Mouse (Mus musculus) embryo, embryonic 11 days (tissue): ENCODE measurements at regions not wholly inside any gene's neighbourhood (a gene's known extent, or its start where the extent isn't known, plus 50 kb on each side); places are given as distances from the start of the nearest gene placed in this dataset.

Source experiments
- DNase-seq: peaks from one replicate; pipeline ENCODE4 v3.0.0-alpha.2; 2015

DNA sequence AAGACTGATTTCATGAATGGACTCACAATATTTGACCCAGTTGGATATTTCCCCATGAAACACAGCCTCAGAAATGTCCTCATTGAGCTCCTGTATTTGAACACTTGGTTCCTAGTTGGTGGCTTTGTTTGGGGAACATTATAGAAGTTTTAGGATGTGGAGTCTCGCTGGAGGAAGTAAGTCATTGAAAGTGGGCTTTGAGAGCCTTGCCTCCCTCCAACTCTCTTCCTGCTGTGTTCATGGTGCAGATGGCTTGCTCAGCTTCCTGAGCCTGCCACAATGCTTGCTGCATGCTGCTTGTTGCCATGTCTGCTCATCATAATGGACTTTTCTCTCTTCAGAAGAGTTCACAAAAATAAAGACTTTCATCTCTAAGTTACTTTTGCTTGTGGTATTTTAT lies 239.5 kb upstream of the Trib2 start:
- DNase-seq: no peak

DNA sequence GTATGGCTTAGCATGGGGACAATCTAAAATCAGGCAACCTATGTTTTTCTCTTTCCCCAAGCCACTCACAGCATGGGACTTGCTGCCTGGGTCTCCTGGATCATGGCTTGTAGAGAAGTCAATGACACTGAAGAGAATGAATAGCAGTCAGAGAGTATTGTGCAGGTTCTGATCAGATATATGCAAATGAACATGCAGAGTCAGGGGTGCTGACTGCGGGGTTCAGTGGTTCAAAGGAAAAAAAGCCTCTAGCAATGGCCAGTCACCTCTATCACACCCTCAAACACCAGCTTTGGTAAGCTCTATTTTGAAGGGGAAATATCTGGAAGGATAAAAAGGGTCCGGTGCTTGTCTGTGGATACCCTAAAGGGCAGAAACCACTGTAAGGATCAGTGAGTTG lies 237.9 kb upstream of the Trib2 start:
- DNase-seq: no peak

DNA sequence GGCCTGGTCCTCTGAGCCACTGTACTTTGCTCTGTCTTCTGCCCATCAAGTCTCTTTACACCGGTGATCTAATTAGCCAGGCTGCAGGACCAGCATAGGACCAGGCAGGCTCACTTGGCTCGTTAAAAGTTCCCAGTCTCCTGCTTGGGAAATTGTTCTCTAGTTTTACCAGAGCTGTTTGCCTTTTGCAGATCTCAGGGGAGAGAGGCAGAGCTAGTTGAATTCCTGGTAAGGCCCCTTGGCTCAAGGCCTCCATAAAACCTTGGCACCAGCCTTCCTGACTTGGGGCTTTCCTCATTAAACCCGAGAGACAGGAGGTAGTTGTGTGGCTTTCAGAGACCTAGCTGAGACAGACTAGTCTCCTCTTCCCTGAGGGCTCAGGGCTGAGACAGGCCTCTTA lies 237.0 kb upstream of the Trib2 start:
- DNase-seq: no peak

DNA sequence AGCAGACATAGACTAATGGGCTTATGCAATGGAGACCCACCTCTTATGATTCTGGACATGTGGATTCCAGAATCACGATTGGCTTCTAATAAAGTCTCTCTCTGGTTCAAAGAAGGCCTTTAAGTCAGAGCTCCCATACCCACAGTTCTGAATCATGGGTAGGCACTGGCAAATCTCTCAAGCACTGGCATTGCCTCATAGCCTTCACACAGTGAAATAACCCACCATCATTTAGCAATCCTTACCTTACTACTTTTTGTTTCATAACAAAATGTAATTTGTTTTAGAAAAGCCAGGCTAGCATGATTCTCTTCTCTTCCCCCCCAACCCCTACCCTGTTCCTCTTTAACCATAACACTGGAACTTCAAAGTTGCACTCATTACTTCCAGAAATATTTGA lies 236.3 kb upstream of the Trib2 start:
- DNase-seq: no peak

DNA sequence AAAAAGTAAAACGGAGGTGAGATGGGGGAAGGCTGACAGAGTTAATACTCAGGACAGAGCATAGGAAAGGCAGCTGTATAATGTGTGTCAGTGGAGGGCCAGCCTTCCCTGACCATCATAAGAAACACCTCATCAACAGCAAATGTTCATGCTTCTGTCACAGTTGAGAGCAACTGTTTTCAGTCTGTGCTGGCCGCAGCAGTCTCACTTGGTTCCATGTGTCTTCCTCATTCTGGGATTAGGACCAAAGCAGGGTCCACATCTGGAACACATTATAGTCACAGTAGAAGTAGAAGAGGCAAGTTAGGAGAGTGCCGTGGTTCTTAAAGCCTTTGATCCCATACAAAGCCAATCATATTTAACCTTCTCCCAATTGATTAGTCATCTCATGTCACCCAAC lies 235.6 kb upstream of the Trib2 start:
- DNase-seq: peak; percentile 51

DNA sequence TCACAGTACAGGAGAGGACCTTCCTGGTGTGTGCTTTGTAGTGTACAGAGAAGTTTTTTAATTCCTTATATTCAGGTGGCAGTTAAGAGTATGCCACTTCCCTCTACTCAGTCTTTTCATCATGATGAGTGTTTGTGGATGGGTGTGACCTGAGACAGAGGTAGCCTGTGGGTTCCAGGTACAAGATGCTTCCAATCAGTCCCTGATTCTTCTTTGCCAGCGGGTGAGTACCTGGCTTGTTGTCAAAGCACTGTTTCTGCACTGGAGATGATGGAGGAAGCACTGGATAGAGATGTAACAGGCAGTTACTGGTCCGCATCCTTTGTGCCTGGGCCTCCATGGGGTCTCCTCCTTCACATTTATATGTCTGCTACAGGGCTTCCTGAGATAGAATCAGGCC lies 234.7 kb upstream of the Trib2 start:
- no peak for DNase-seq

DNA sequence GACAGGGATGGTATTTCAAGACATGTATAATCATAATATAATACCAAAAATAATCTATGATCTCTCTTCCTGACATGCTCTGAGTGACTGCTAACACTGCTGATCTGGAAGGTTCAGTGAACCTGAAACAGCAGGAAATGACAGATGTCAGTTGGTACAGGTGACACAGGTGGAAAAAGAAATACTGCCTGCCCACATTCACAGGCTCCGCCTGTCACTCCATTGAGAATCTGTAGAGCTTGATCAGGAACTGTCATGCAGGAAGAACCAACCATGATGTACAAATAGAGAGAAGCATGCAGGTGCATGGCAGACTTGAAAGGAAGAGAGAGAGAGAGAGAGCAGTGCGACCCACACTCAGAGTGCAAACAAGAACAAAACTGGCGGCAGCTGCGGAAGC lies 232.8 kb upstream of the Trib2 start:
- no peak for DNase-seq

DNA sequence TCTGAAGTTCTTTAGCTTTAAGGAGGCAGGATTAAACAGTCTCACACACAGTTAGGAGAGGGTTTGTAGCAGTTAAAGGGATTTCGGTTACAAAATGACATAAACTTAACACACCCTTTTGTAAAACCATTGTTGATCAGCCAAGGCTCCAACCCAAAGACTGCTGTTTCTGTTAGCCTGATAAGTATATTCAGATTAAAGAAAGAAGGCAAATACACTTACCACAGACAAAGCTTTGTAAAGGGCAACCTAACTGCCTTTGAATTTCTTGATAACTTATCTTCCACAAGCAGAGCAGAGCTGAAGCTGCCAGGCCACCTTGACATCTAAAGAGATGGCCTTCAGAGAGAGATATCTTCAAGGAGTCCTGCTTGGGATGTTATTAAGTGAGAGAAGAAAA lies 229.9 kb upstream of the Trib2 start:
- no peak for DNase-seq

DNA sequence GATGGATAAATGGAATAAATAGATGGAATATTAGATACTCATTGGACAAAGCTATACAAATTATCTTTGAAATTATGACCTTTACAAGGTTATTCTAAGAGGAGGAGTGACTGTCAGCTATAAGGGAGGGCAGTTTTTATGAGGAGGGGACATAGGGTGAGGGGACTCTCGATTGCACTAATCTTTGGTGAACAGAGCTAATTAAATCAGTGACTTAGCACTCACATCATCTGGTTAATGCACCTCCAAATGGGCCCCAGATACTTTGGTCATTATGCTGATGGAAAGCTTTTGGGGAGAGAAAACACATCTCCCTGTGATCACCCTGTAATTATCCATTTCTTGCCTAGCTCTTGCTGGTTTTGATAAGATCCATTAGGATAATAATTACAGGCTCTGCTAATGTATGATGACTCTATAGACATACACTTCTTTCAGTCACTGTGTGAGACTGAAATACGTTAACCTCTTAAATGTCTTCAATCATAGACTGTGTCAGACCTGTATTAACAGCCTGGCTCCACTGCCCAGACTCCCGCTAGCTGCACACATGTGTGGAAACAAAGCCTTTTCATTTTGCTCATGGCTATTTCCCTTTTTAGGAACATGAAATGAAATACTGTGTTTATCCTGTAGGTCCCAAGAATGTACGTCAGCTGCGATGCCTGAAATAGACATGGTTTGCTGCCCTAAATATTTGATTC lies 229.2 kb upstream of the Trib2 start:
- no peak for DNase-seq

DNA sequence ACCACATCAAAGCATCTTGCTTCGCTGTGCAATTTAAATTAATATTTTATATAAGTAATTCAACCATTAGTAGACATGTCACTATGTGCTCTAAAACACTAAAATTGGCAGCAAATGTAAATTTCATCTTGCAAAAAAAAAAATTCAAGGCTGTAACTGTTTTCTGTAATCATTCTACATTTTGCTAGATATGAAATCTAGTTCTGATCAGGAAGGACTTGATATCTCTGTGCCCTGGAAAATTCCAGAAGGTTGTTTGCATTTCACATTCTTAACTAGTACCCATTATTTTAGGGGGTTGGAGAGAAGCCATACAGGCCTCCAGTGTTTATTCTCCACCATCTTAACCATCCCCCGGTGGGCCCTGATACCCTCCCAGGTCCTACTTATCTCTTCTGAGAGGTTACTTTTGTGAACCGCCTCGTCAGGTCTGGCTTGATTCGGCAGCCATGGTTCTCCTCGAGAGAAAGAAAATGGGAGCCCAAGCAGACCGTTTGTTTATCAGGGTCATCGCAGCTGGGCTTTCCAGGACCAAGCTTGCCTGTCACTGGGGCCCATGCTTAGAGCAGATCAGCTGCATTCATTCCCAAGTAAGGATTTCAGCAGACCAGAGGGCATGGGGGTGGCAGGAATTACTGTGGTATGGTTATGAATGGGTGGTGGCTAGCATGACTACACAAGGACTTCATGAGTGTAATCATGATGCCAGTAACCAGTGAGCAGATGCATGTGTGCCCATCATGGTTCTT lies 226.9 kb upstream of the Trib2 start:
- no peak for DNase-seq

DNA sequence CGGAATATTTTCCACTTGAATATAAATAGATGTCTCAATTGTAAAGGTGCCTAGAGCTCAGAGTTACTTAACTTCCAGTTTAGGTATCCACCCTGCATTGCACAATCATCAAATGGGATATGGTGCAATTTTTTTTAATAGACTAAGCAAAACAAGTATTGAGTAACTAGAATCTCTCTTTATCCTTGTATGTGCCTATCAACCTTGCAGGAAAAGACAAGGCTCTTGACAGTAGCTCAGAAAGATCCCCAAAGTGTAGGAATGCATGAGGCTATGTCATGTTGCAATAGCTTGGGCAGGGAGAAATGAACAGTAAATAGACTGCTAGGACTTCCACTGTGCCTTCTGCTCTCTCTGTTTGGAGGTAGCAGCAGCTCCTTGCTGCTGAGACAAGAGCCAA lies 225.6 kb upstream of the Trib2 start:
- DNase-seq: no peak

DNA sequence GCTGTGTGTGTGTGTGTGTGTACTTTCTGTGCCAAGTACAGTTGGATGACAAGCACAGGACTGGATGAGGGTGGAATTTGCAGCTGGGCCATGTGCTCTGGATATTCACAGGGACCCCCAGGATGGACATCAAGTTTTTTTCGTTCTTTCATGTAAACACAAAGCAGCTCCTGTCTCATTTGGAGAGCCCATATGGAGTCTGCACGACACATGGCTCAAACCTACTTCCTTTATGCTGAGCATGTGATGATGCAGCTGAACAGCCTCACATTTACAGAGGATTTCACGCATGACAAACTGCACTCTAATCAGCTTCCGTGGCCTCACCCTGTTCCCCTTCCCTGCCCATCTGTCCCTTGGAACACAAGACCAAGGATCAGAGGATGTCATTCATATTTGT lies 224.4 kb upstream of the Trib2 start:
- DNase-seq: no peak

DNA sequence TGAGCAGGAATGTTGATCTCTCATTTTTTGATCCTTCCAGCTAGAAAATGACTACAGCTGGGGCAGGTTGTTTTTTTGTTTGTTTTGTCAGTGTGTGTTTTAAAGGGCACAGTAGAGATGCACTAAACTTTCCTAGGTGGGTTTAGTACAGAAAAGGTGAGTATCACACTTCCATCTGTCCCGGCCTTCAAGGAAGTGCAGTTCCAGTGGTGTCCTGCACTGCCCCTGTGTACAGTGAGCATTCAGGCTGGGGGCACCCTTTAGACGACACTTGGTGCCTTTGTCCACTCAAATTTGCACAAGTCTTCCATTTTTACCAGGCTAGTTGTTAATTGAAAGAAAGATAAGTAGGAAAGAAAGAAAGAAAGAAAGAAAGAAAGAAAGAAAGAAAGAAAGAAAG lies 218.8 kb upstream of the Trib2 start:
- no peak for DNase-seq

DNA sequence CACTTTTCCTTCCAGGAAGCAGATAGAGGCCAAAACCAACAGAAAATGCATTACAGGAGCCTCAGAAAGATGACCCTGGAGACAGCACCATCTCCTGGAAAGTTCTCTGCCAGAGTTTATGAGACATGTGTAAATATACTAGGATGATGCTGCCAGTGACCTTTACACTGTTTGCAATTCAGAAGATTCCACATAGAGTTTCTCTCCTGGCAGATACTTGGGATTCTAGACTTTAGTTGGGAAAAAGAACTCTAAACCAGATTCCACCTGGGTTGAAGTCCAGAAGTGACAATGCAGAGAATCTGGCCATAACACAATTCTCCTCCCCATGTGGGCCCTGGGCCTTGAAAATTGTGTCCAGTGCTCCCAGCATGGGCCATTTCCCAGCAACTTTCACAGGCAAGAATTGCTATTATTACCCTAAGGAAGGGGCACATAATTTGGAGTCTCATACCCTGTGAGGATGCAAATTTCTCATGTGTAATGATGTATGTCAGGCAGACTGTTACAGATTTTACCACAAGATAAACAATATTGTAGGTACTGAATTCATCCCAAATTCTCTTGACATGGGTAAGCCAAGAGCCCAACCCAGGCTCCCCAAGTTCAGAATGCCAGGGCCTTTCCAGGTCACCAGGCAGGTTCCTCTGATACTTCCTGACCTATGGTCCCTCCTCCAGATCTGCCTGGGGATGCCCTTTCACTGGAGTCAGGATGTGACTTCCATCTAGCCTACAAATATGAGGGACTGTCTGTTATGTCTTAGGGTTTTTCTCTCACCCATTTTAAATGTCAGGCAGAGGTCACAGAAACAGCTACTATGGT lies 218.2 kb upstream of the Trib2 start:
- DNase-seq: no peak

DNA sequence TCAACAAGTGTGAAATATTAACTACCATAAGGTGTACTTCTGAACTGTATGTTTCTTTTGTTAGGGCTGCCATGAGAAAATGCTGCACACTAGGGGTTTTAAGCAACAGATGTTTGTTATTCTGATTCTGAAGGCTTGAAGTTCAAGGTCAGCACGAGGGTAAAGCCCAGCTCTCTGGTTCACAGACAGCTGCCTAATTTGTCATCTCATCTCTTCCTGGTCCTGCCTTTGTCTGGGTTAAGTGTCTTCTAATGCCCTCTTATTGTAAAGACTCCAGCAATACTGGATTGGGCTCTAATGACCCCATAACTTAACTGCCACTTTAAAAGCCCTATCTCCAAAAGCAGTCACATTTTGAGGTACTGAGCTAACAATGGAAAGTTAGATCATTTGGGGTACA lies 209.9 kb upstream of the Trib2 start:
- peak; percentile 29 for DNase-seq

DNA sequence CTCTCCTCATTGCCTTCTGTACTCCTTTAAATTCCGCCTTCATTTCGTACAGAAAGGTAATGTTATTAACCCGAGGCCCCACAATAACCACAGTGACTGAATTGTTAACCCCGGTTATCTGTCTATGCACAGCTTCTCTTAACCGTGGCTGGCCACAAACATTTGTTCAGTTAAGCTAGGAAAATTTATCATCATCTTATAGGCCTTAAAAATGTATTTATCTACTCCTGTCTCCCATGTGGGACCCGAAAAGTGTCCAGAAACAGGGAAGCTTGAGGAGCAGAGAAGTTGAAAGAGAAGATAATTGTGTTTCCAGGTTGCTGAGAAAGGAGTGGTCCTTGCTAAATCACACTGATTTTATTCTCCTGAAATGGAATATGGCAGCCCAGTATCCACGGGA lies 206.6 kb upstream of the Trib2 start:
- DNase-seq: no peak

DNA sequence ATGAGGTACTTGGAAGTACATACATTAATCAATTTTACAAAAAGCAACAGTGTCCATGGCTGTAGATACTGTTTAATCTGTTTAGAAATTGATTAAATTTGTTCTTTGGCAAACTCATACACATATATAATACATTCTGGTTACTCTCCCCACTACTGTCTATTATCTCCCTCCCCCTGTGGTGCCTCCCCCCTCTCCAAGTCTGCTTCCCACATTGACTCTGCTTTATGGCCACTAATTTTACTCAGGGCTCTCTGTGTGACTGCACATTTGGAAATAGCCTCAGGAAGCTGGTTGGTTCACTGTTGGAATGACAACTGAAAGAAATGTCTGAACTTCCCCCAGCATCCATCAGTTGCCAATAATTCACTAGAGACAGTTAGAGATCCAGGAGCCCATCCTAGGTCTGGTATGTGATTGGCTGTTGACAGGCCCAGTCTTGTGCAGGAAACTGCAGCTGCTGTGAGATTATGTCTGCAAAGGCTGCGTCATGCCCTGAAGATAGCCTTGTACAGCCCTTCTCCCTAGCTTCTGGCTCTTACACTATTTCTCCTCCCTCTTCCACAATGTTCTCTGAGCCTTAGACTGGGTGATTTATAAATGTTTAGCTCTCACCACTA lies 204.6 kb upstream of the Trib2 start:
- peak; percentile 21 for DNase-seq

DNA sequence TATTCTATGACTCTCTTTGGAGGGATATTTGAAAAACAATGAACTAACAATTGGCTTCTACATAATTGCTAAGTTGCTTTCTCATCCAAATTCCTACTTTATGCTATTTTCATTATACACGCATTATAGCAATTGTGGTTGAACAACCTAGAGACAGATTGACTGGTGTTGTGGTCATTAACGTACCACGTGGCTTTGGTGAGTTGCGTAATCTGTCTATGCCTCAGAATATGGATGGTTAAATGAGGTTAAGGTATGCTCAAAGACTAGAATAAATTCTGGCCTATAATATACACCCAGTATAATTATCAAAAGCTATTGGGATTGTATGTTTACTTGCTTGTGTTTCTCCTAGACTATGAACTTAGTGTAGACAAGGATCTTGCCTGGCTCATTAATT lies 201.5 kb upstream of the Trib2 start:
- no peak for DNase-seq

DNA sequence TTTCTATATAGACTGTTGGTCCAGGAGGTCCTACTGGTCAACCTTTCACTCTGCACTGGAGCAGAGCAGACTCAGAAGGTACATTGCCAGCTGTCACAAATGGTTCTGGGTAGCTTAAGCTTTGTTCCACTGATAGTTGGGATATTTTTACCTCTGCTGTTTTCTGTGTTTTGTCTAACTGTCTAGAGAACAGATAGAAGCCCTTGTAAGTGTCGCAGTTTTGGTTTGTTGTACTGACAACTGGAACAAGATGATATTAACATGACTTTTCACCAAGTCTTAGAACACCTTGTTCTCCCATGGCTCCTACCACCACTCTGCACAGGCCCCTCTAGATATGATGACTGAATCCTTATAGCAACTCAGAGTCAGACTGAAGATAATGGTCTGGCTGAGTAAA lies 199.9 kb upstream of the Trib2 start:
- no peak for DNase-seq

DNA sequence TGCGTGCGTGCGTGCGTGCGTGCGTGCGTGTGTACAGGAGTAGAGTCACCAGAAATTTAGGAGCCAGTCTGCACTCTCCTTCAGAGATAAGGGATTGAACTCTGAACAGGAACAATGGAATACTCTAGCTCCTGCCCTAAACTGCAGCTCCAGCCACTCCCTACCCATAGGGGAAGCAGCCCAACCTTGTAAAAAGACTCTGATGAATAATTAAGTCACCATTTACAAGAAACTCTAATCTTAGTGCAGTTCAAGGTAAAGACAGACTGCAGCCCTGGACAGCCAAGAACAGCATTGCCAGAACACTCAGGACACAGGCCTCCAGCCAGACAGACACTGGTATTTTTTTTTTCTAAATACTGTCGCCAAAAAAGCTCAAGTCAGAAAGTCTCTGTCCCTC lies 198.9 kb upstream of the Trib2 start:
- DNase-seq: no peak

DNA sequence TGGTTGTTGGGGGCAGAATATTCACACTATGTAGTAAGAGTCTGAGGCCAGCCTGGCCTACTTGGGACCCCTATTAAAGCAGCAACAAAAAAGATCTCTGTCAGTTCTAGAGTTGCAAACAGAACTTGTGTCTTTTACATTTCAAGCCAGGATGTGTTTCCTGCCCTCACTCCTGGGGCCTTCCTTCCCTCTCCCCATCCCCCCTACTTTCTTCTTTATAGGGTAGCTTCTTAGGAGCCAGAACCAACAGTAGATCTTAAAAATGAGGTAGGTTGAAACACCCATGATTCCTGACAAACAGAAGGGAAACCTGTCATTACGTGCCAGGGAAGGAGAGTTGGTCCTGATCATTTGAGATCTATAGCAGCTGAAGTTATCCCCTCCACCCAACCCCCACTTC lies 198.0 kb upstream of the Trib2 start:
- no peak for DNase-seq

DNA sequence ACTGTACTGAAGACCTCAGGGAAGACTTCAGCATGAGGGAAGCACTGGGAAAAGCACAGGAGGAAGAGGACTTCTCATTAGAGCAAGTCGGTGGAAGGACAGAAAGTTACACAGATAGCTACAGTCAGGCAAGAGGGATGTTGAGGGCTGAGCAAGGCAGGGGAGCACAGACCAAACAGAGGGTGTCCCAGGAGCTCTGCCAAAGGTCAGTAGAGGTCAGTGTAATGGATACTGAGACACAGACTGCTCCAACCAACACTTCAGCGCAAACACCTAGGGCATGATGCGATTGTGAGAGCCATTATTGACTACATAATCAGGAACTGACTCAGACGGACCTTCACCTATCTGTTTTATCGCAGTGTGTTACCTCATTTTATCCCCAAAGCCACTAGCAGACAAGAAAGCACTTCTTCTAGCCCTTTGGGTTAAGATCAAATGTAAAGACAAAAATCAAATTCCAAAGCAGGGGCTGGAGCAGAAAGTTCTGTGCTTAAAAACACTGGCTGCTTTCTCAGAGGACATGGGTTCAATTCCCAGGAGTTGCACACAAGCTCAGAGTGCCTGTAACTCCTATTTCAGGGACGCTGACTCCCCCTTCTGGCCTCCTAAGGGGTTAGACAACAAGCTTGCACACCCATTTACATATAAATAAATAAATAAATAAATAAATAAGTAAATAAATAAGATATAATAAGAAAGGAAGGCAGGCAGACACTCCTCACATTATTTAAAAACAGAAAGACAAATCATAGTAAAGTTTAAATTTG lies 197.3 kb upstream of the Trib2 start:
- DNase-seq: no peak

DNA sequence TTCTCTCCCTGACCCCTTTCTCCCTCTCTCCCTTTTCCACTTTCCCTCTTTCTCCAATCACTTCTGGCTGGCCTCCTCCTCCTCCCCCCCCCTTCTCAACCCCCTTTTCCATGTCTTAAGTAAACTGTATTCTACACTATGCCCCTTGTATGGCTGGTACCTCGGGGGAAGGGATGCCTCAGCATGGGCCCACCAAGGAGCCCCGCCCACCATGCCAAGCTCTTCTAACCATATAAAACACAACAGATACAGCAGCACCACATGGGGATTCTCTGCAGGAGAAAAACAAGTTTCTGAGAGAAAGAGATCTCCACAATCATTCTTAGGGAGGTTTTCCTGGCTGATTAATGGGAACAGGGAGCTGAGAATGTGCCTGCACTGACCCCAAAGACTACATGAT lies 196.6 kb upstream of the Trib2 start:
- no peak for DNase-seq
